Comparison of ENCODE assay signal across 9 mouse cellular contexts in the genomic region with DNA sequence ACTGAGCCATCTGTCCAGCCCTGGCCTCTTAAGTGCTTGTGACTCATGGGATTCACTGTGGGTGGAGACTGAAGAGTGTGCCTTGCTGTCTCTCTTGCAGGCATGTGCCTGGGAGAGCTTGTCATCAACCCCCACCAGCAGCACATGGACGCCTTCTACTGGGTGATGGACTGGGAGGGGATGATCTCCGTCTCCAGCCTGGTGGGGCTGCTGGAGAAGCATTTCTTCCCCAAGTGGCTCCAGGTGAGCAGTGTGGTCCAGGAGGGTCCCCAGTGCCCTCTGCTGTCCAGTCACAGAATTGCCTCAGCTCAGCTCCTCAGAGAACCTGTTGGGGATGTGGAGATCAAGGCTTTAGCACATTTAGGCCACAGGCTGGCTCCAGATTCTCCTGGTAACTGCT. TPM values are rescaled to one million over a fixed set of nuclear protein-coding genes. Genes with fewer than 3 reads are reported as not detected.
A peak's percentile ranks its signal among the peaks of the same experiment; 100 is the strongest.
DNase-seq lines count a peak whose midpoint lies in the region; ATAC-seq and TF ChIP-seq lines count a peak whose summit lies in the region.
"Had no signal": no experiment of that assay in that cellular context is flagged by ENCODE, and none has a peak within 500 bp of the region (broad histone marks: within the 10 kb centered on the region; RNA-seq: fewer than 3 reads in every experiment).

No protein-coding gene starts in this region.

- no peaks in the 10 kb centered on the region for H3K9me3 ChIP-seq in forebrain, postnatal 0 days (ENCODE audit: low read length)
- H3K9me3 ChIP-seq in midbrain, postnatal 0 days (ENCODE audit: low read length): no peaks in the 10 kb centered on the region

- peaks cover 88% of the 10 kb centered on the region for H3K36me3 ChIP-seq in forebrain, postnatal 0 days (ENCODE audit: insufficient read depth)
- H3K36me3 ChIP-seq in midbrain, postnatal 0 days (ENCODE audit: insufficient read depth, low read length): peaks cover 89% of the 10 kb centered on the region

- peak; percentile 74 for TF ChIP-seq CTCF in forebrain, postnatal 0 days (IDR thresholded peaks at IDR 0.05; ENCODE audit: low read depth)
- TF ChIP-seq CTCF in midbrain, postnatal 0 days (IDR thresholded peaks at IDR 0.05): peak; percentile 77

- ATAC-seq in forebrain, postnatal 0 days: peak; percentile 49; the same call in 1 of the 2 replicates
- ATAC-seq in midbrain, postnatal 0 days (ENCODE audit: low FRiP score): no peak

- DNase-seq in gastrocnemius, adult 18-20 months (ENCODE audit: low spot score): peak; percentile 43
- no peak for DNase-seq in gastrocnemius, postnatal 4 days (ENCODE audit: low spot score in 2 of 2)
- DNase-seq in A20 (ENCODE audit: low read depth, low spot score): peak; percentile 54
- peak; percentile 65 to 75 for DNase-seq in adrenal gland, postnatal 36 days
- peak; percentile 64 for DNase-seq in forebrain, postnatal 0 days
- peak; percentile 44 to 54 for DNase-seq in left cerebral cortex, postnatal 36 days (ENCODE audit: low spot score in 2 of 2)
- DNase-seq in midbrain, postnatal 0 days (ENCODE audit: low spot score): peak; percentile 44
- DNase-seq in thymus, postnatal 0 days (ENCODE audit: low spot score): peak; percentile 67

- H3K4me3 ChIP-seq in forebrain, postnatal 0 days (ENCODE audit: low read depth, low read length): no peak overlapping the region
- no peak overlapping the region for H3K4me3 ChIP-seq in midbrain, postnatal 0 days (ENCODE audit: low read depth, low read length)

- H3K4me1 ChIP-seq in forebrain, postnatal 0 days (ENCODE audit: insufficient read depth): no peaks in the 10 kb centered on the region
- no peaks in the 10 kb centered on the region for H3K4me1 ChIP-seq in midbrain, postnatal 0 days (ENCODE audit: insufficient read depth, low read length)

- no peak overlapping the region for H3K27ac ChIP-seq in forebrain, postnatal 0 days (ENCODE audit: low read depth, low read length)
- H3K27ac ChIP-seq in midbrain, postnatal 0 days (ENCODE audit: low read depth, low read length): no peak overlapping the region

- intact Hi-C loops in left cerebral cortex, postnatal 36 days (cut with DNase I): no loop called here

- H3K27me3 ChIP-seq in forebrain, postnatal 0 days (ENCODE audit: insufficient read depth, low read length): no peaks in the 10 kb centered on the region
- H3K27me3 ChIP-seq in midbrain, postnatal 0 days (ENCODE audit: insufficient read depth, low read length): no peaks in the 10 kb centered on the region

- WGBS in forebrain, postnatal 0 days: 30% methylated on average over 2 of the region's 2 CpGs
- WGBS in midbrain, postnatal 0 days: 16% methylated on average over 2 of the region's 2 CpGs

- H3K4me2 ChIP-seq in forebrain, postnatal 0 days (ENCODE audit: low read depth): no peak overlapping the region
- no peak overlapping the region for H3K4me2 ChIP-seq in midbrain, postnatal 0 days (ENCODE audit: low read depth, low read length, poor library complexity, severe bottlenecking)

- no peak overlapping the region for H3K9ac ChIP-seq in forebrain, postnatal 0 days
- H3K9ac ChIP-seq in midbrain, postnatal 0 days (replicated peaks; ENCODE audit: low read length, poor library complexity, severe bottlenecking): no peak overlapping the region

RNA-seq across cellular contexts. Expression of a gene that starts 7.4 kb away (rescaled TPM):
- total RNA-seq in gastrocnemius, adult 18-20 months (2021): 1 to 10 TPM; 4.3 to 5.0 TPM
- 1 to 10 TPM; 7.1 to 8.3 TPM for total RNA-seq in gastrocnemius, postnatal 4 days (2021)
- total RNA-seq in adrenal gland, postnatal 36 days (2021): 10 to 100 TPM; 35.5 to 63.7 TPM
- total RNA-seq in forebrain, postnatal 0 days (2014; rRNA removed): 61.5 and 67.9 TPM in 2 replicates
- 51.1 and 52.2 TPM in 2 replicates for polyA plus RNA-seq in forebrain, postnatal 0 days (2015; fragmentation: Nextera tagmentation; extraction: Ambion mirVana)
- 10 to 100 TPM; 26.5 to 29.7 TPM for total RNA-seq in left cerebral cortex, postnatal 36 days (2021)
- 60.5 and 69.6 TPM in 2 replicates for total RNA-seq in midbrain, postnatal 0 days (2014; rRNA removed)
- 49.0 and 59.3 TPM in 2 replicates for polyA plus RNA-seq in midbrain, postnatal 0 days (2015; fragmentation: Nextera tagmentation; extraction: Ambion mirVana)
- 28.0 and 30.2 TPM in 2 replicates for polyA plus RNA-seq in thymus, postnatal 0 days (2015; fragmentation: Nextera tagmentation; extraction: Ambion mirVana)

RNA-seq across cellular contexts. Expression of a gene that starts 7.4 kb away (rescaled TPM):
- total RNA-seq in gastrocnemius, adult 18-20 months (2021): 1 to 10 TPM; 6.9 to 7.1 TPM
- total RNA-seq in gastrocnemius, postnatal 4 days (2021): 1 to 10 TPM; 7.6 to 8.7 TPM
- total RNA-seq in adrenal gland, postnatal 36 days (2021): 10 to 100 TPM; 29.4 to 49.4 TPM
- total RNA-seq in forebrain, postnatal 0 days (2014; rRNA removed): 24.6 and 25.4 TPM in 2 replicates
- 23.7 and 26.5 TPM in 2 replicates for polyA plus RNA-seq in forebrain, postnatal 0 days (2015; fragmentation: Nextera tagmentation; extraction: Ambion mirVana)
- total RNA-seq in left cerebral cortex, postnatal 36 days (2021): 10 to 100 TPM; 27.8 to 33.6 TPM
- 34.9 and 41.1 TPM in 2 replicates for total RNA-seq in midbrain, postnatal 0 days (2014; rRNA removed)
- 36.1 and 36.4 TPM in 2 replicates for polyA plus RNA-seq in midbrain, postnatal 0 days (2015; fragmentation: Nextera tagmentation; extraction: Ambion mirVana)
- 19.9 and 23.7 TPM in 2 replicates for polyA plus RNA-seq in thymus, postnatal 0 days (2015; fragmentation: Nextera tagmentation; extraction: Ambion mirVana)

RNA-seq across cellular contexts. Expression of a gene that starts 9.3 kb away (rescaled TPM):
- total RNA-seq in gastrocnemius, adult 18-20 months (2021): 10 to 100 TPM; 13.0 to 13.2 TPM
- 10 to 100 TPM; 20.4 to 21.0 TPM for total RNA-seq in gastrocnemius, postnatal 4 days (2021)
- total RNA-seq in adrenal gland, postnatal 36 days (2021): 10 to 100 TPM; 36.3 to 37.8 TPM
- 15.6 and 20.8 TPM in 2 replicates for total RNA-seq in forebrain, postnatal 0 days (2014; rRNA removed)
- 20.5 and 26.9 TPM in 2 replicates for polyA plus RNA-seq in forebrain, postnatal 0 days (2015; fragmentation: Nextera tagmentation; extraction: Ambion mirVana)
- 10 to 100 TPM; 44.4 to 46.8 TPM for total RNA-seq in left cerebral cortex, postnatal 36 days (2021)
- total RNA-seq in midbrain, postnatal 0 days (2014; rRNA removed): 19.8 and 20.8 TPM in 2 replicates
- polyA plus RNA-seq in midbrain, postnatal 0 days (2015; fragmentation: Nextera tagmentation; extraction: Ambion mirVana): 27.4 and 29.0 TPM in 2 replicates
- 26.9 and 27.9 TPM in 2 replicates for polyA plus RNA-seq in thymus, postnatal 0 days (2015; fragmentation: Nextera tagmentation; extraction: Ambion mirVana)

RNA-seq across cellular contexts. Expression of a gene that starts 20.4 kb away (rescaled TPM):
- not detected for total RNA-seq in gastrocnemius, adult 18-20 months (2021)
- total RNA-seq in gastrocnemius, postnatal 4 days (2021): not detected
- not detected for total RNA-seq in adrenal gland, postnatal 36 days (2021)
- not detected in 2 replicates for total RNA-seq in forebrain, postnatal 0 days (2014; rRNA removed)
- not detected in 2 replicates for polyA plus RNA-seq in forebrain, postnatal 0 days (2015; fragmentation: Nextera tagmentation; extraction: Ambion mirVana)
- total RNA-seq in left cerebral cortex, postnatal 36 days (2021): not detected
- not detected in 2 replicates for total RNA-seq in midbrain, postnatal 0 days (2014; rRNA removed)
- 0.12 TPM in 1 of 2 replicates, not detected in the other for polyA plus RNA-seq in midbrain, postnatal 0 days (2015; fragmentation: Nextera tagmentation; extraction: Ambion mirVana)
- polyA plus RNA-seq in thymus, postnatal 0 days (2015; fragmentation: Nextera tagmentation; extraction: Ambion mirVana): 0.05 and 0.13 TPM in 2 replicates
- polyA plus RNA-seq: large intestine, adult 2 months had no signal

RNA-seq across cellular contexts. Expression of a gene that starts 59.0 kb away (rescaled TPM):
- 10 to 100 TPM; 16.0 to 22.4 TPM for total RNA-seq in gastrocnemius, adult 18-20 months (2021)
- total RNA-seq in gastrocnemius, postnatal 4 days (2021): 10 to 100 TPM; 25.4 to 26.2 TPM
- 100 to 1,000 TPM; 198 to 275 TPM for total RNA-seq in adrenal gland, postnatal 36 days (2021)
- total RNA-seq in forebrain, postnatal 0 days (2014; rRNA removed): 43.4 and 45.0 TPM in 2 replicates
- 37.9 and 39.0 TPM in 2 replicates for polyA plus RNA-seq in forebrain, postnatal 0 days (2015; fragmentation: Nextera tagmentation; extraction: Ambion mirVana)
- 10 to 100 TPM; 32.1 to 46.3 TPM for total RNA-seq in left cerebral cortex, postnatal 36 days (2021)
- total RNA-seq in midbrain, postnatal 0 days (2014; rRNA removed): 37.3 and 41.1 TPM in 2 replicates
- polyA plus RNA-seq in midbrain, postnatal 0 days (2015; fragmentation: Nextera tagmentation; extraction: Ambion mirVana): 37.1 and 37.8 TPM in 2 replicates
- polyA plus RNA-seq in thymus, postnatal 0 days (2015; fragmentation: Nextera tagmentation; extraction: Ambion mirVana): 44.6 and 45.3 TPM in 2 replicates

Comparison
In these comparisons a context has a peak if more than half of its experiments do, and no peak if none do; other contexts are left out.
1. DNase-seq: peak in gastrocnemius, adult 18-20 months (single experiment), A20 (single experiment), adrenal gland, postnatal 36 days (2 of 2), forebrain, postnatal 0 days (single experiment), left cerebral cortex, postnatal 36 days (2 of 2), midbrain, postnatal 0 days (single experiment) and thymus, postnatal 0 days (single experiment); none in gastrocnemius, postnatal 4 days (0 of 2).